Mouse (Mus musculus) embryonic fibroblast, embryonic 13.5 days (primary cell): ENCODE data around the gene Gm3642.
"Not testable (repeated sequence)": the region's sequence is repeated elsewhere in the genome, so short reads cannot be mapped to it uniquely, and the experiment has no call there.

Experiments
- CTCF ChIP-seq: IDR thresholded peaks from 2 replicates; pipeline ENCODE4 v1.5.1; 2011; ENCODE audit warnings: mild to moderate bottlenecking, control low read depth, low read length, moderate library complexity, borderline replicate concordance; ENCODE audit not compliant: insufficient read depth
- POLR2A ChIP-seq: IDR thresholded peaks from 2 replicates; pipeline ENCODE4 v1.6.1; 2011; ENCODE audit warnings: low read depth, mild to moderate bottlenecking, control low read depth, low read length, moderate library complexity

- TF ChIP-seq POLR2A, CTCF: not testable (repeated sequence)
Measured at GRCm38 (mm10) chr14:6888811-6889210, 48.7 kb upstream of the Gm3642 start.
